Mouse (Mus musculus): Measurements from ENCODE around the gene Ten1.
A peak's percentile ranks its signal among the peaks of the same experiment; 100 is the strongest.

Ten1 gene

GRCm38 (mm10) chr11:116196866-116197583, 1.6 kb upstream of the Ten1 start:
- DNase-seq (ENCODE audit: low spot score), result no peak

GRCm38 (mm10) chr11:116197584-116197906, 1.1 kb upstream of the Ten1 start:
- DNase-seq (ENCODE audit: low spot score), result no peak

GRCm38 (mm10) chr11:116198132-116198531, 523 bp upstream of the Ten1 start:
- no peak for DNase-seq (ENCODE audit: low spot score)

- no peak for DNase-seq (ENCODE audit: low spot score)
Measured at GRCm38 (mm10) chr11:116201151-116201550, 2.5 kb downstream of the Ten1 start.

- no peak for DNase-seq (ENCODE audit: low spot score)
Measured at GRCm38 (mm10) chr11:116203150-116203549, 4.5 kb downstream of the Ten1 start.

- no peak for DNase-seq (ENCODE audit: low spot score)
Measured at GRCm38 (mm10) chr11:116206678-116207077, 8.0 kb downstream of the Ten1 start.

- DNase-seq (ENCODE audit: low spot score), result no peak
Measured at GRCm38 (mm10) chr11:116208660-116209059, 10.0 kb downstream of the Ten1 start.

- peak; percentile 61 for DNase-seq (ENCODE audit: low spot score)
Measured at GRCm38 (mm10) chr11:116209257-116209656, 10.6 kb downstream of the Ten1 start.

- peak; percentile 87 for DNase-seq (ENCODE audit: low spot score)
Measured at GRCm38 (mm10) chr11:116210696-116211095, 12.0 kb downstream of the Ten1 start.

- DNase-seq (ENCODE audit: low spot score), result peak; percentile 54
Measured at GRCm38 (mm10) chr11:116212847-116213246, 14.2 kb downstream of the Ten1 start.

GRCm38 (mm10) chr11:116213877-116214510, 15.3 kb downstream of the Ten1 start:
- no peak for DNase-seq (ENCODE audit: low spot score)

GRCm38 (mm10) chr11:116215181-116215580, 16.5 kb downstream of the Ten1 start:
- no peak for DNase-seq (ENCODE audit: low spot score)

- DNase-seq (ENCODE audit: low spot score), result no peak
Measured at GRCm38 (mm10) chr11:116215991-116216390, 17.3 kb downstream of the Ten1 start.

GRCm38 (mm10) chr11:116216549-116216948, 17.9 kb downstream of the Ten1 start:
- no peak for DNase-seq (ENCODE audit: low spot score)

- DNase-seq (ENCODE audit: low spot score), result peak; percentile 52
Measured at GRCm38 (mm10) chr11:116218263-116218662, 19.6 kb downstream of the Ten1 start.

GRCm38 (mm10) chr11:116218737-116219400, 20.2 kb downstream of the Ten1 start:
- DNase-seq (ENCODE audit: low spot score), result peak; percentile 45

- DNase-seq (ENCODE audit: low spot score), result peak; percentile 80
Measured at GRCm38 (mm10) chr11:116219885-116220284, 21.2 kb downstream of the Ten1 start.

- DNase-seq (ENCODE audit: low spot score), result no peak
Measured at GRCm38 (mm10) chr11:116221931-116222739, 23.5 kb downstream of the Ten1 start.

- no peak for DNase-seq (ENCODE audit: low spot score)
Measured at GRCm38 (mm10) chr11:116222740-116223059, 24.0 kb downstream of the Ten1 start.

GRCm38 (mm10) chr11:116226414-116226813, 27.8 kb downstream of the Ten1 start:
- DNase-seq (ENCODE audit: low spot score), result peak; percentile 66

- no peak for DNase-seq (ENCODE audit: low spot score)
Measured at GRCm38 (mm10) chr11:116228699-116229098, 30.0 kb downstream of the Ten1 start.

- DNase-seq (ENCODE audit: low spot score), result no peak
Measured at GRCm38 (mm10) chr11:116232427-116232826, 33.8 kb downstream of the Ten1 start.

GRCm38 (mm10) chr11:116234901-116235300, 36.2 kb downstream of the Ten1 start:
- DNase-seq (ENCODE audit: low spot score), result no peak
